Mouse (Mus musculus): ENCODE data around the gene Sec14l2.
A peak's percentile ranks its signal among the peaks of the same experiment; 100 is the strongest.

GRCm38 (mm10) chr11:4095171-4096053 lies 27.8 kb downstream of the Sec14l2 start, which contains the start of gene Mtfp1:
- no peak; the same call in 1 of the 2 replicates for TF ChIP-seq CTCF (IDR thresholded peaks at IDR 0.05; ENCODE audit: control insufficient read depth, insufficient read depth, low read length)
- peak; percentile 54; the same call in 1 of the 2 replicates for TF ChIP-seq POLR2A (IDR thresholded peaks at IDR 0.05; ENCODE audit: borderline replicate concordance, control insufficient read depth, low read depth, low read length)
